Mouse (Mus musculus): Measurements from ENCODE around the gene Mesd.

The Mesd gene

GRCm38 (mm10) chr7:83884021-83884658, at the start of gene Mesd, which contains the start of gene Tlnrd1:
Gene Mesd (plus strand): TSS chr7:83884466.
Gene Tlnrd1 (minus strand): TSS chr7:83884305.
- peak; percentile 92 for DNase-seq

GRCm38 (mm10) chr7:83838525-83839224, 45.6 kb upstream of the Mesd start:
- DNase-seq = no peak

- DNase-seq = no peak
Measured at GRCm38 (mm10) chr7:83840076-83840475, 44.2 kb upstream of the Mesd start.

GRCm38 (mm10) chr7:83842486-83843259, 41.6 kb upstream of the Mesd start:
- no peak for DNase-seq

- no peak for DNase-seq
Measured at GRCm38 (mm10) chr7:83844807-83845206, 39.5 kb upstream of the Mesd start.

GRCm38 (mm10) chr7:83847187-83848075, 36.8 kb upstream of the Mesd start:
- no peak for DNase-seq

- no peak for DNase-seq
Measured at GRCm38 (mm10) chr7:83851569-83852380, 32.5 kb upstream of the Mesd start.

- DNase-seq = no peak
Measured at GRCm38 (mm10) chr7:83852381-83853380, 31.6 kb upstream of the Mesd start.

GRCm38 (mm10) chr7:83855203-83855602, 29.1 kb upstream of the Mesd start:
- no peak for DNase-seq

GRCm38 (mm10) chr7:83856353-83857207, 27.7 kb upstream of the Mesd start:
- DNase-seq = no peak

- no peak for DNase-seq
Measured at GRCm38 (mm10) chr7:83857208-83857488, 27.1 kb upstream of the Mesd start.

GRCm38 (mm10) chr7:83857921-83858320, 26.3 kb upstream of the Mesd start:
- DNase-seq = no peak

- DNase-seq = peak; percentile 12
Measured at GRCm38 (mm10) chr7:83859378-83860083, 24.7 kb upstream of the Mesd start.

- DNase-seq = no peak
Measured at GRCm38 (mm10) chr7:83863554-83863953, 20.7 kb upstream of the Mesd start.

- DNase-seq = no peak
Measured at GRCm38 (mm10) chr7:83868200-83868599, 16.1 kb upstream of the Mesd start.

GRCm38 (mm10) chr7:83869839-83870543, 14.3 kb upstream of the Mesd start:
- no peak for DNase-seq

GRCm38 (mm10) chr7:83877088-83877487, 7.2 kb upstream of the Mesd start:
- DNase-seq = no peak
